ENCODE assay signal across 9 mouse cellular contexts in genomic region chr1:126484664-126485087, GRCm38 (mm10).
DNase-seq lines count a peak whose midpoint lies in the region; ATAC-seq and TF ChIP-seq lines count a peak whose summit lies in the region.
"Had no signal": no experiment of that assay in that cellular context is flagged by ENCODE, and none has a peak within 500 bp of the region (broad histone marks: within the 10 kb centered on the region; RNA-seq: fewer than 3 reads in every experiment).

No protein-coding gene starts in this region.

- intact Hi-C loops in heart, postnatal 14 days (cut with DNase I): loop anchor here (5.0 kb wide), 1 partner anchor 318 kb away; no protein-coding TSS in a partner anchor

- H3K4me2 ChIP-seq in kidney, embryonic 16.5 days (replicated peaks; ENCODE audit: low read depth, low read length): no peak overlapping the region
- H3K4me2 ChIP-seq in myocyte (ENCODE audit: low read depth): no peak overlapping the region
- H3K4me2 ChIP-seq: liver, embryonic 13.5 days had no signal

- H3K4me1 ChIP-seq in kidney, embryonic 16.5 days (ENCODE audit: insufficient read depth, low read length): peaks cover 7% of the 10 kb centered on the region; the same call in 1 of the 2 replicates
- H3K4me1 ChIP-seq: liver, embryonic 13.5 days had no signal

- no peak overlapping the region for H3K27ac ChIP-seq in kidney, embryonic 16.5 days (ENCODE audit: low read length)
- H3K27ac ChIP-seq: liver, embryonic 13.5 days had no signal

- H3K79me2 ChIP-seq in myocyte (ENCODE audit: control insufficient read depth, insufficient read depth): no peaks in the 10 kb centered on the region

- DNase-seq in kidney, adult 11 months: peak; percentile 73
- peak; percentile 12 for DNase-seq in 3T3-L1 (ENCODE audit: low read depth, low spot score)
- peak; percentile 82 for DNase-seq in adrenal gland, postnatal 10 days
- DNase-seq in heart, postnatal 14 days: peak; percentile 72 to 77
- DNase-seq in spleen, adult 12 weeks (ENCODE audit: low spot score): no peak
- no peak for DNase-seq in layer of hippocampus, postnatal 36 days
- DNase-seq: liver, embryonic 13.5 days had no signal

- no peak overlapping the region for H3K4me3 ChIP-seq in kidney, embryonic 16.5 days (ENCODE audit: low read length)
- no peak overlapping the region for H3K4me3 ChIP-seq in myocyte
- H3K4me3 ChIP-seq: liver, embryonic 13.5 days had no signal

- no peak overlapping the region for H3K9ac ChIP-seq in kidney, embryonic 16.5 days (replicated peaks; ENCODE audit: low read length)
- H3K9ac ChIP-seq: liver, embryonic 13.5 days had no signal

- no peaks in the 10 kb centered on the region for H3K9me3 ChIP-seq in kidney, embryonic 16.5 days (ENCODE audit: low read length)
- H3K9me3 ChIP-seq: liver, embryonic 13.5 days had no signal

- H3K36me3 ChIP-seq in kidney, embryonic 16.5 days (ENCODE audit: insufficient read depth, low read length): no peaks in the 10 kb centered on the region
- no peaks in the 10 kb centered on the region for H3K36me3 ChIP-seq in myocyte (ENCODE audit: control insufficient read depth, insufficient read depth)
- H3K36me3 ChIP-seq: liver, embryonic 13.5 days had no signal

- no peak overlapping the region for H3ac ChIP-seq in myocyte (ENCODE audit: control insufficient read depth, insufficient read length)

- no peak for TF ChIP-seq POLR2A in myocyte (IDR thresholded peaks at IDR 0.05; ENCODE audit: insufficient read length, low read depth)

- 64% methylated on average over 6 of the region's 6 CpGs for WGBS in kidney, embryonic 16.5 days

- no peak for ATAC-seq in kidney, embryonic 16.5 days (ENCODE audit: low FRiP score, low TSS enrichment)

- H3K27me3 ChIP-seq in kidney, embryonic 16.5 days (ENCODE audit: insufficient read depth, low read length): no peaks in the 10 kb centered on the region
- H3K27me3 ChIP-seq in myocyte (ENCODE audit: control insufficient read depth, insufficient read depth, insufficient read length): no peaks in the 10 kb centered on the region
- H3K27me3 ChIP-seq: liver, embryonic 13.5 days had no signal

TF ChIP-seq in myocyte, 11 proteins besides CTCF, POLR2A, EP300 and RAD21:
- TF ChIP-seq MAX (IDR thresholded peaks at IDR 0.05; ENCODE audit: low read depth): no peak
- peak; percentile 69 to 90 (median 83) for TF ChIP-seq MYOD1 (IDR thresholded peaks at IDR 0.05; ENCODE audit: control insufficient read depth in 1 of 3, insufficient read length in 2 of 3, low read depth in 2 of 3)
- TF ChIP-seq CEBPB (IDR thresholded peaks at IDR 0.05; ENCODE audit: insufficient read depth, poor library complexity, severe bottlenecking): no peak
- TF ChIP-seq REST (IDR thresholded peaks at IDR 0.05; ENCODE audit: insufficient read depth, insufficient read length): no peak
- peak; percentile 66 for TF ChIP-seq TCF12 (IDR thresholded peaks at IDR 0.05; ENCODE audit: insufficient read depth, poor library complexity, severe bottlenecking)
- no peak for TF ChIP-seq POLR2AphosphoS2 (IDR thresholded peaks at IDR 0.05; ENCODE audit: insufficient read length, low read depth)
- TF ChIP-seq TCF3 (IDR thresholded peaks at IDR 0.05; ENCODE audit: insufficient read length, low read depth): peak; percentile 26
- TF ChIP-seq SRF (IDR thresholded peaks at IDR 0.05; ENCODE audit: control insufficient read depth, insufficient read length, low read depth): no peak
- TF ChIP-seq E2F4 (IDR thresholded peaks at IDR 0.05; ENCODE audit: insufficient read depth): no peak
- TF ChIP-seq USF1 (IDR thresholded peaks at IDR 0.05; ENCODE audit: low read depth): no peak
- peak; percentile 70 to 93 (median 88) for TF ChIP-seq MYOG (IDR thresholded peaks at IDR 0.05; ENCODE audit: control insufficient read depth in 1 of 3, insufficient read depth in 1 of 3, insufficient read length in 2 of 3, low read depth in 2 of 3)

Comparison
In these comparisons a context has a peak if more than half of its experiments do, and no peak if none do; other contexts are left out.
1. DNase-seq: peak in kidney, adult 11 months (single experiment), 3T3-L1 (single experiment), adrenal gland, postnatal 10 days (single experiment) and heart, postnatal 14 days (2 of 2); none in spleen, adult 12 weeks (single experiment) and layer of hippocampus, postnatal 36 days (0 of 2).